Mouse (Mus musculus): ENCODE results near the gene Entpd2. TPM values are rescaled to one million over a fixed set of nuclear protein-coding genes. Genes with fewer than 3 reads are reported as not detected.

Entpd2 gene
- polyA plus RNA-seq, 1 experiment from 2014 or later, result 0.20 TPM

Small RNA genes lying within 50 kb of the gene (microRNA-seq; reads per million reads assigned to microRNA genes)
- gene Mir3087 (ENCODE audit: borderline number of aligned reads), result not detected

Other genes with a start within 250 kb of the Entpd2 start
- gene Nrarp, start 215.1 kb upstream of the Entpd2 start, polyA plus RNA-seq (2014; fragmentation: Nextera tagmentation; extraction: Ambion mirVana), result 4.5 and 4.8 TPM in 2 replicates
- gene Tor4a, start 199.0 kb upstream of the Entpd2 start, polyA plus RNA-seq (2014; fragmentation: Nextera tagmentation; extraction: Ambion mirVana), result 5.9 and 8.3 TPM in 2 replicates
- 62.9 and 69.0 TPM in 2 replicates for gene Nelfb, start 184.4 kb upstream of the Entpd2 start, polyA plus RNA-seq (2014; fragmentation: Nextera tagmentation; extraction: Ambion mirVana)
- gene Stpg3, start 181.2 kb upstream of the Entpd2 start, polyA plus RNA-seq (2014; fragmentation: Nextera tagmentation; extraction: Ambion mirVana), result not detected in 2 replicates
- gene Fam166a, start 177.1 kb upstream of the Entpd2 start, polyA plus RNA-seq (2014; fragmentation: Nextera tagmentation; extraction: Ambion mirVana), result 0.44 TPM in 1 of 2 replicates, not detected in the other
- gene Tubb4b, start 171.2 kb upstream of the Entpd2 start, polyA plus RNA-seq (2014; fragmentation: Nextera tagmentation; extraction: Ambion mirVana), result 449 and 481 TPM in 2 replicates
- gene Slc34a3, start 161.5 kb upstream of the Entpd2 start, polyA plus RNA-seq (2014; fragmentation: Nextera tagmentation; extraction: Ambion mirVana), result not detected in 2 replicates
- gene Rnf224, start 159.1 kb upstream of the Entpd2 start, polyA plus RNA-seq (2014; fragmentation: Nextera tagmentation; extraction: Ambion mirVana), result 0.42 TPM in 1 of 2 replicates, not detected in the other
- gene Rnf208, start 153.6 kb upstream of the Entpd2 start, polyA plus RNA-seq (2014; fragmentation: Nextera tagmentation; extraction: Ambion mirVana), result 5.2 and 7.1 TPM in 2 replicates
- gene Cysrt1, start 153.4 kb upstream of the Entpd2 start, polyA plus RNA-seq (2014; fragmentation: Nextera tagmentation; extraction: Ambion mirVana), result not detected in 2 replicates
- gene AL732309.1, start 149.0 kb upstream of the Entpd2 start, polyA plus RNA-seq (2014; fragmentation: Nextera tagmentation; extraction: Ambion mirVana), result 2.5 and 2.9 TPM in 2 replicates
- 12.9 and 16.0 TPM in 2 replicates for gene Tmem203, start 140.4 kb upstream of the Entpd2 start, polyA plus RNA-seq (2014; fragmentation: Nextera tagmentation; extraction: Ambion mirVana)
- gene Tprn, start 133.3 kb upstream of the Entpd2 start, polyA plus RNA-seq (2014; fragmentation: Nextera tagmentation; extraction: Ambion mirVana), result 3.3 TPM in 2 replicates
- 156 and 175 TPM in 2 replicates for gene Ssna1, start 123.4 kb upstream of the Entpd2 start, polyA plus RNA-seq (2014; fragmentation: Nextera tagmentation; extraction: Ambion mirVana)
- gene Anapc2, start 123.4 kb upstream of the Entpd2 start, polyA plus RNA-seq (2014; fragmentation: Nextera tagmentation; extraction: Ambion mirVana), result 73.0 and 76.1 TPM in 2 replicates
- gene Tmem210, start 107.7 kb upstream of the Entpd2 start, polyA plus RNA-seq (2014; fragmentation: Nextera tagmentation; extraction: Ambion mirVana), result not detected in 2 replicates
- gene Lrrc26, start 106.0 kb upstream of the Entpd2 start, polyA plus RNA-seq (2014; fragmentation: Nextera tagmentation; extraction: Ambion mirVana), result not detected in 2 replicates
- 0.96 and 1.1 TPM in 2 replicates for gene Grin1, start 76.7 kb upstream of the Entpd2 start, polyA plus RNA-seq (2014; fragmentation: Nextera tagmentation; extraction: Ambion mirVana)
- 47.9 and 68.4 TPM in 2 replicates for gene Man1b1, start 63.5 kb upstream of the Entpd2 start, polyA plus RNA-seq (2014; fragmentation: Nextera tagmentation; extraction: Ambion mirVana)
- 13.1 and 14.0 TPM in 2 replicates for gene Dpp7, start 39.5 kb upstream of the Entpd2 start, polyA plus RNA-seq (2014; fragmentation: Nextera tagmentation; extraction: Ambion mirVana)
- gene Uap1l1, start 30.2 kb upstream of the Entpd2 start, polyA plus RNA-seq (2014; fragmentation: Nextera tagmentation; extraction: Ambion mirVana), result 10.8 and 11.2 TPM in 2 replicates
- gene Sapcd2, start 23.6 kb upstream of the Entpd2 start, polyA plus RNA-seq (2014; fragmentation: Nextera tagmentation; extraction: Ambion mirVana), result 16.0 and 18.2 TPM in 2 replicates
- 16.8 and 18.9 TPM in 2 replicates for gene Npdc1, start 3.5 kb downstream of the Entpd2 start, polyA plus RNA-seq (2014; fragmentation: Nextera tagmentation; extraction: Ambion mirVana)
- gene Fut7, start 27.4 kb downstream of the Entpd2 start, polyA plus RNA-seq (2014; fragmentation: Nextera tagmentation; extraction: Ambion mirVana), result not detected in 2 replicates
- 2.0 and 3.4 TPM in 2 replicates for gene Abca2, start 32.8 kb downstream of the Entpd2 start, polyA plus RNA-seq (2014; fragmentation: Nextera tagmentation; extraction: Ambion mirVana)
- gene Clic3, start 61.0 kb downstream of the Entpd2 start, polyA plus RNA-seq (2014; fragmentation: Nextera tagmentation; extraction: Ambion mirVana), result 0.47 and 0.83 TPM in 2 replicates
- 16.5 and 20.0 TPM in 2 replicates for gene Paxx, start 65.2 kb downstream of the Entpd2 start, polyA plus RNA-seq (2014; fragmentation: Nextera tagmentation; extraction: Ambion mirVana)
- gene Ptgds, start 74.2 kb downstream of the Entpd2 start, polyA plus RNA-seq (2014; fragmentation: Nextera tagmentation; extraction: Ambion mirVana), result 0.66 and 1.1 TPM in 2 replicates
- gene Lcn12, start 98.0 kb downstream of the Entpd2 start, polyA plus RNA-seq (2014; fragmentation: Nextera tagmentation; extraction: Ambion mirVana), result not detected in 2 replicates
- 66.7 and 78.7 TPM in 2 replicates for gene Fbxw5, start 104.9 kb downstream of the Entpd2 start, polyA plus RNA-seq (2014; fragmentation: Nextera tagmentation; extraction: Ambion mirVana)
- gene C8g, start 105.8 kb downstream of the Entpd2 start, polyA plus RNA-seq (2014; fragmentation: Nextera tagmentation; extraction: Ambion mirVana), result 3.4 and 3.7 TPM in 2 replicates
- gene Traf2, start 151.1 kb downstream of the Entpd2 start, polyA plus RNA-seq (2014; fragmentation: Nextera tagmentation; extraction: Ambion mirVana), result 20.3 and 21.9 TPM in 2 replicates
- 318 and 356 TPM in 2 replicates for gene Edf1, start 162.0 kb downstream of the Entpd2 start, polyA plus RNA-seq (2014; fragmentation: Nextera tagmentation; extraction: Ambion mirVana)
- gene Mamdc4, start 179.0 kb downstream of the Entpd2 start, polyA plus RNA-seq (2014; fragmentation: Nextera tagmentation; extraction: Ambion mirVana), result 3.2 and 5.5 TPM in 2 replicates
- 167 and 172 TPM in 2 replicates for gene Phpt1, start 179.3 kb downstream of the Entpd2 start, polyA plus RNA-seq (2014; fragmentation: Nextera tagmentation; extraction: Ambion mirVana)
- 0.21 TPM in 1 of 2 replicates, not detected in the other for gene Ajm1, start 185.9 kb downstream of the Entpd2 start, polyA plus RNA-seq (2014; fragmentation: Nextera tagmentation; extraction: Ambion mirVana)
- gene Rabl6, start 212.6 kb downstream of the Entpd2 start, polyA plus RNA-seq (2014; fragmentation: Nextera tagmentation; extraction: Ambion mirVana), result 35.9 and 40.0 TPM in 2 replicates
- 0.11 and 0.20 TPM in 2 replicates for gene Ccdc183, start 221.8 kb downstream of the Entpd2 start, polyA plus RNA-seq (2014; fragmentation: Nextera tagmentation; extraction: Ambion mirVana)
- gene Tmem141, start 226.1 kb downstream of the Entpd2 start, polyA plus RNA-seq (2014; fragmentation: Nextera tagmentation; extraction: Ambion mirVana), result 14.6 and 18.4 TPM in 2 replicates
- gene Fcna, start 232.2 kb downstream of the Entpd2 start, polyA plus RNA-seq (2014; fragmentation: Nextera tagmentation; extraction: Ambion mirVana), result 1.0 and 1.1 TPM in 2 replicates